Mouse (Mus musculus): ENCODE data around the gene Hspa12b. TPM values are rescaled to one million over a fixed set of nuclear protein-coding genes. Genes with fewer than 3 reads are reported as not detected.
A peak's percentile ranks its signal among the peaks of the same experiment; 100 is the strongest.

Hspa12b gene
- polyA plus RNA-seq, 1 experiment, result 0.36 TPM

DNA sequence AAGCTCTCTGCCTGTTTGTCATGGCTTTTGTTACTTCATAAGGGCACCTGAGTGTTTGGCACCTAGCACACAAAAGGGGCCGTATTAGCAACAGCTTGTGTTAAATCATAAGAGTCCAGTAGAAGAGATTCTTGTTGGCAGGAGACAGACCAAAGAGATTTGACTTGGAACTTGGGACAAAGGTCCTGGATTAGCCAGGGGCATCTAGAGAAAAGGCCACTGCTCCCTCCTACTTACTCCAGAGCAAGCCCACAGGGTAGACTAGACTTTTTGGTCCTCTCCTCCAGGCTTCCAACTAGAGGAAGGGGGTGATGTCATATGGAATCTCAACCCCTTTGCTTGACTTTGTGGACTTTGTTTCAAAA, 48.8 kb downstream of the Hspa12b start:
- no peak for TF ChIP-seq GATA1 (IDR thresholded peaks at IDR 0.05; ENCODE audit: borderline replicate concordance, low read length)
- no peak for TF ChIP-seq FLI1 (IDR thresholded peaks at IDR 0.05; ENCODE audit: low read length)
- Histone ChIP-seq H3K4me1 (peaks cover 90% of the 10 kb centered on the region), H3K27me3 (replicated peaks) (peaks cover 21% of the 10 kb centered on the region), H3K4me3 (replicated peaks) (no peak overlapping the region), H3K36me3 (replicated peaks; ENCODE audit: low read length) (peaks cover 34% of the 10 kb centered on the region), H3K9me3 (no peaks in the 10 kb centered on the region)

GRCm38 (mm10) chr2:131176491-131176890, 49.4 kb downstream of the Hspa12b start:
- Histone ChIP-seq H3K36me3 (replicated peaks; ENCODE audit: low read length) (peaks cover 34% of the 10 kb centered on the region), H3K4me3 (replicated peaks) (no peak overlapping the region), H3K27me3 (replicated peaks) (peaks cover 15% of the 10 kb centered on the region), H3K9me3 (no peaks in the 10 kb centered on the region), H3K4me1 (peaks cover 84% of the 10 kb centered on the region)
- TF ChIP-seq FLI1 (IDR thresholded peaks at IDR 0.05; ENCODE audit: low read length) (no peak), GATA1 (IDR thresholded peaks at IDR 0.05; ENCODE audit: borderline replicate concordance, low read length) (no peak)

GRCm38 (mm10) chr2:131177932-131178331, 50.9 kb downstream of the Hspa12b start:
- H3K9me3 ChIP-seq, result no peaks in the 10 kb centered on the region
- H3K27me3 ChIP-seq (replicated peaks), result peaks cover 3% of the 10 kb centered on the region
- peaks cover 72% of the 10 kb centered on the region for H3K4me1 ChIP-seq
- peaks cover 34% of the 10 kb centered on the region for H3K36me3 ChIP-seq (replicated peaks; ENCODE audit: low read length)
- peak overlapping the region; percentile 97 for H3K4me3 ChIP-seq (replicated peaks)
- TF ChIP-seq GATA1 (IDR thresholded peaks at IDR 0.05; ENCODE audit: borderline replicate concordance, low read length) (no peak), FLI1 (IDR thresholded peaks at IDR 0.05; ENCODE audit: low read length) (no peak)

DNA sequence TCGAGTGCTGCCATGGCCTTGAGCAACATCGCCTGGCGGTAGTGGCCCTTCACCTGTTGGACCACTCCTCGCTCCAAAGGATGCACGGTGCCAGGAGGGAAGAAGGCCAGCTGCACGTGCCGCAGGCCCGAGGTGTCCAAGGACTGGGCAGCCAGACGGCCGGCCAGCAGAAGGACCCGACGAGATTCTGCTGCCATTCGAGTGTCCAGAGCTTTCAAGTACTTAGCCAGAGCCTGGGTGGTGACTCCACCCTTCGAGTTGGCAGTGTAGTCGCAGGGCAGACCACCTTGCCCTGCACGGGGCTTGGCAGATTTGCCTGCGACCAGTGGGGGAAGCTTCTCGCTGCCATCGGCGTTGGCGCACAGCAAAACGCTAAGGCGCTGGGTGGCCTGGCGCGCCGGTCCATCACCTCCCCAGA, 51.8 kb downstream of the Hspa12b start:
- H3K4me3 ChIP-seq (replicated peaks), result peak overlapping the region; percentile 97
- peaks cover 65% of the 10 kb centered on the region for H3K4me1 ChIP-seq
- H3K27me3 ChIP-seq (replicated peaks), result no peaks in the 10 kb centered on the region
- TF ChIP-seq GATA1 (IDR thresholded peaks at IDR 0.05; ENCODE audit: borderline replicate concordance, low read length) (no peak), FLI1 (IDR thresholded peaks at IDR 0.05; ENCODE audit: low read length) (no peak)
- peaks cover 34% of the 10 kb centered on the region for H3K36me3 ChIP-seq (replicated peaks; ENCODE audit: low read length)
- no peaks in the 10 kb centered on the region for H3K9me3 ChIP-seq

DNA sequence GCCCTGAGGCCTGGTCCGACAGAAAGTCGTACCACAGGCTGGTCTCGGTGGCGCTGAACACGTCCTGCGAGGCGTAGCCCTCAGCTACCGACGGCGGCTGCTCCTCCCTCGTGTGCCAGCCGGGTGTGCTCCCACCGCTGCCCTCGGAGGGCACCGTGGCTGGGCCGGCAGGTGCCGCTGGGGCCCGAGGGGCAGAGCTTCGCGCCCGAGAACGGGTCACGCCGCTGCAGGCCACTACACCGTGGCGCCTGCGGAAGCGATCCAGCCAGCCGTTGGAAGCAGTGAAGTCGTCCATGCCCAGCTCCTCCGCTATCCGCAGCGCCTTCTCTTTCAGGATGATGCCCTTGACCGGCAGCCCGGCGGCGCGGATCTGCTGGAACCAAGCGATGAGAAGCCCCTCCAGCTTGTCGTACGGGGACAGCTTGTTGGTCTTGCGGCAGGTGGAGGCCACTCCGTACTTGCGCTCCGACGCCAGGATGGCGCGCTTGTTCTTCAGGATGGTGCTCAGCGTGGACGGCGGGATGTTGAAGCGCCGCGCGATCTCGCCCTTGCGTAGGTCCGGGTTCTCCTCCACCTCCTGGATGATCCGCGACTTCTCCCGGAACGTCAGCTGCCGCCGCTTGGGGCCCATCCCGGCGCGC, 52.3 kb downstream of the Hspa12b start:
- peaks cover 60% of the 10 kb centered on the region for H3K4me1 ChIP-seq
- peaks cover 34% of the 10 kb centered on the region for H3K36me3 ChIP-seq (replicated peaks; ENCODE audit: low read length)
- no peak for TF ChIP-seq FLI1 (IDR thresholded peaks at IDR 0.05; ENCODE audit: low read length)
- TF ChIP-seq GATA1 (IDR thresholded peaks at IDR 0.05; ENCODE audit: borderline replicate concordance, low read length), result no peak
- H3K9me3 ChIP-seq, result no peaks in the 10 kb centered on the region
- peak overlapping the region; percentile 97 for H3K4me3 ChIP-seq (replicated peaks)
- no peaks in the 10 kb centered on the region for H3K27me3 ChIP-seq (replicated peaks)

GRCm38 (mm10) chr2:131179990-131180587, 53.0 kb downstream of the Hspa12b start, which contains the start of gene Cenpb:
Gene Cenpb (minus strand): TSS chr2:131180067.
- Histone ChIP-seq H3K4me1 (peaks cover 53% of the 10 kb centered on the region), H3K27me3 (replicated peaks) (no peaks in the 10 kb centered on the region)
- TF ChIP-seq GATA1 (IDR thresholded peaks at IDR 0.05; ENCODE audit: borderline replicate concordance, low read length) (no peak), FLI1 (IDR thresholded peaks at IDR 0.05; ENCODE audit: low read length) (no peak)

GRCm38 (mm10) chr2:131186343-131186742, 59.3 kb downstream of the Hspa12b start:
- H3K4me1 ChIP-seq, result peaks cover 54% of the 10 kb centered on the region
- H3K9me3 ChIP-seq, result no peaks in the 10 kb centered on the region
- H3K4me3 ChIP-seq (replicated peaks), result peak overlapping the region; percentile 97
- no peak for TF ChIP-seq FLI1 (IDR thresholded peaks at IDR 0.05; ENCODE audit: low read length)
- no peak for TF ChIP-seq GATA1 (IDR thresholded peaks at IDR 0.05; ENCODE audit: borderline replicate concordance, low read length)
- H3K27me3 ChIP-seq (replicated peaks), result no peaks in the 10 kb centered on the region
- peaks cover 29% of the 10 kb centered on the region for H3K36me3 ChIP-seq (replicated peaks; ENCODE audit: low read length)

More at GRCm38 (mm10) chr2:131179990-131180587, 53.0 kb downstream of the Hspa12b start, which contains the start of gene Cenpb:
- H3K9me3 ChIP-seq, result no peaks in the 10 kb centered on the region
- peak within 1 kb of the TSS; percentile 97 for H3K4me3 ChIP-seq (replicated peaks)
- H3K36me3 ChIP-seq (replicated peaks; ENCODE audit: low read length), result peaks cover 34% of the 10 kb centered on the region

DNA sequence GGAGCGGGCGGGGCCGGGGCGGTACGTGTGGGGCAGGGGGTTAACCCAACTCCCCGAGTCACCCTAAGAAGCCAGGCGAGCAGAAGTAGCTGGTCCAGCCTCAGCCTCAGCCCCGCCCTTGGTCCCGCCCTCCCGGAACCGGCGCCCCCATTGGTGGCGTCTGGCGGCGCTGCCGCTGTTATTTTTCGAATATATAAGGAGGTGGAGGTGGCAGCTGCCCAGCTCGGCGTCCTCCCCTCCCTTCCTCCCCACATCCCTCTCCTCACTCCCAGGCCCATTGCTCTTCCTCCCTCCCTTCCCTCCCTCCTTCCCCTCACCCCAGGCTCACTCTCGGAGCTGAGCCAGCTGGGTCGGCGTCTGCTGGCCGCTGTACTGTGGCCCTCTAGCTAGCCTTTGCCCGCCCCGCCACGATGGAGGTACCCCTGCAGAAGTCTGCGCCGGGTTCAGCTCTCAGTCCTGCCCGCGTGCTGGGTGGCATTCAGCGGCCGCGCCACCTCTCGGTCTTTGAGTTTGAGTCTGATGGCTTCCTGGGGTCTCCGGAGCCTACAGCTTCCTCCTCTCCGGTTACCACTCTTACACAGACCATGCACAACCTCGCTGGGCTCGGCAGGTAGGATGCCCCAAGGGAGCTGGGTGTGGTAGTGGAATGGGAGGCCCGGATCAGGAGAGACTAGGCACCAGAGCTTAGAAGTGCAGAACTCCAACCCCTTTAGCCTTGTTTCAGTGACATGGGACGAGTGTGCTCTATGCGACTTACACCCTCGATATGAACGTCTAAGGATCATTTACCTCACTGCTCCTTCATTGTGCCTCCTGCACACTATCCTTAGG, 59.9 kb downstream of the Hspa12b start, which contains the start of the genes Cdc25b and Spef1:
TSS of gene Cdc25b (plus strand) at position 179 of the 831 bp plus-strand sequence.
TSS of gene Spef1 (minus strand) at position 512 of the 831 bp plus-strand sequence.
- H3K4me3 ChIP-seq (replicated peaks), result peak within 1 kb of the TSS; percentile 97
- H3K9me3 ChIP-seq, result no peaks in the 10 kb centered on the region
- H3K36me3 ChIP-seq (replicated peaks; ENCODE audit: low read length), result peaks cover 36% of the 10 kb centered on the region
- peaks cover 55% of the 10 kb centered on the region for H3K4me1 ChIP-seq
- TF ChIP-seq FLI1 (IDR thresholded peaks at IDR 0.05; ENCODE audit: low read length) (no peak), GATA1 (IDR thresholded peaks at IDR 0.05; ENCODE audit: borderline replicate concordance, low read length) (no peak)
- H3K27me3 ChIP-seq (replicated peaks), result no peaks in the 10 kb centered on the region

- peaks cover 55% of the 10 kb centered on the region for H3K4me1 ChIP-seq
- no peak for TF ChIP-seq FLI1 (IDR thresholded peaks at IDR 0.05; ENCODE audit: low read length)
- TF ChIP-seq GATA1 (IDR thresholded peaks at IDR 0.05; ENCODE audit: borderline replicate concordance, low read length), result no peak
- peak overlapping the region; percentile 97 for H3K4me3 ChIP-seq (replicated peaks)
- peaks cover 39% of the 10 kb centered on the region for H3K36me3 ChIP-seq (replicated peaks; ENCODE audit: low read length)
- no peaks in the 10 kb centered on the region for H3K27me3 ChIP-seq (replicated peaks)
- no peaks in the 10 kb centered on the region for H3K9me3 ChIP-seq
These were observed 60.5 kb downstream of the Hspa12b start for GRCm38 (mm10) chr2:131187602-131187922.

Measured in megakaryocyte, embryonic 14.5 days (primary cell).